Mouse (Mus musculus): ENCODE data around the gene Vwa3b.
"Not testable (repeated sequence)": the region's sequence is repeated elsewhere in the genome, so short reads cannot be mapped to it uniquely, and the experiment has no call there.

Gene Vwa3b

DNA sequence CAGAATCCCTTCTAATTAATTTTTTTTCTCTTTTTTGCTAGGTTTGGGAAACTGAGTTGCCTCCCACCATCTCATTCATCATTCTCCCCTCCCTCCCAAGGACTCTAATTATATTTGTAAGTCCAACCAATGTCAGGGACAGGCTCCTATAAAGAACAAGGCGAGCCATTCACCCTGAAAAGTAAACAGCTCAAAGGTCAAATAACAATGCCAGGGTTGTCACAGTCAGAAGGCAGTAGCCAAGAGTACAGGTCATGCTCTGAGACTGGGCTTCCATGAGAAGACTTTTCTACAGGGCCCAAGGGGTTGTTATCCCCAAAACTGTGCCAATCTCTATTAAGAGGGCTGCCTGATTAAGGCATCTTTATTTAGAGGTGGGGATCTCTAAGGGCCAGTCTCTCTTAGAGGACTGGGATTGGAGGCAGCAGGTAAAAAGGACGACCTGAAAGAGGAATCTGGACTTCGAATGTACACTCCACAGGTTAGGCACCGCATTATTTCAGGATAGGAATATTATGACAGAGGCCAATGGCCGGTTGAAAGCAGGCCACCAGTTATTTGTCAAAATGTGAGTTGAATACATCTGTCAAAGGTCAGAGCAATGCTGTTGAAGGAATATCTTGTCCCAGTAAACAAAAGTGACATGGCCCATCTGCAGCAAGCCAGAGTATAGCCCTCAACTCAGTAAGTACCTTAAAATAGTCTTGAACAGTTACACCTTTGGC is at the start of gene Vwa3b:
Vwa3b (plus strand) TSS at position 635 of the 725 bp plus-strand sequence.
- DNase-seq (ENCODE audit: low spot score in 2 of 2), result no peak

DNA sequence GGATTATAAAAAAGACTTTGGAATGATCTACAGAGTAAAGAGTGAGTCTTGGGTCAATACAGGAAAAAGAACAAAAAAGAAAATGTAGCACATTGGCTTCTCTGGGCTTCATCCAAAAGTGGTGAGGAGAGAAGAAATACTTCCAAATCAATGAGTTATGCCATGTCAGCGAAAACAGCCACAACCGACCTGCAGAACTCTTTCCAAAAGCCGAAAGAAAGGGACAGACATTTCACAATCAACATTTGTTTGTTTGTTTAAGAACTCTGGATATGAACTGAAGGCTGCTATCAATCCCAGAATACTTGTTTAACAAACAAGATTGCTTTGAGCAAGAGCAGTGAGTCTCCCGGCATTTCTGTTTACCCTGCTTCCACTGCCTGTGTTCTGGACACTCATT is 49.6 kb upstream of the Vwa3b start:
- DNase-seq (ENCODE audit: low spot score in 2 of 2), result no peak

DNA sequence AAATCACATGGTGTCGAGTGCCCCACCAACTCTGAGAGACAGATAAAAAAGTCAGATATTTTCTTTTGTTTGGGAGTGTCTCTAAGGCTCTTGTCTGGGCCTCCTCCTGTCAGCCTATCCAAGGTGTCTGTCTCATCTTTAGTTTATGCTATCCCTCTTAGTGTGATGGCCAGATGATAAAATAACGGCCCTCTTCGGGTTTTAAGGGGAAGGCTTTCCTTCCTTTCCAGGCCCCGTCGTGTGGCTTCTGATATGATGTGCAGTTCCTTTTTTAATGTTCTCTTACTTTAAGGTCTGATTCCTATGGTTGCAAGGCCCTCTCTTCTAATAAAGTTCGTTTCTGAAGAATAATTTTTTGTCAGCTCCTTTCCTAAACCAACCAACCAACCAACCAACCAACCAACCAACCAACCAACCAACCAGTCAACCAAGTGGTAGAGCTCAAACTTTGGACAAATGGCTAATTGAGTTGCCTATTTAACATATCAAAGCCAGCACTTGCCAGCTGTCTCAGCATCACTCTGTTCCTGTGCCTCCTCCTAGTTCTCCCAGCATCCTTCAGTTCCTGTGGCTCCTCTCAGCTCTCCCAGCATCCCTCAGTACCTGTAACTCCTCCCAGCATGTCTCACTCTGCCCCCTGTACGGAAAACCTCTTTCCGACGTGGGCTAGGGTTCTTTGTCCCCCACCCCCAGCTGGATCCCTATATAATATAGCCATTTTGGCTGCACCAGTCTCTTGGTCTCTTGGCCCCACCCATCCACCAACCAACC is 44.0 kb upstream of the Vwa3b start:
- DNase-seq (ENCODE audit: low spot score in 2 of 2), result no peak

DNA sequence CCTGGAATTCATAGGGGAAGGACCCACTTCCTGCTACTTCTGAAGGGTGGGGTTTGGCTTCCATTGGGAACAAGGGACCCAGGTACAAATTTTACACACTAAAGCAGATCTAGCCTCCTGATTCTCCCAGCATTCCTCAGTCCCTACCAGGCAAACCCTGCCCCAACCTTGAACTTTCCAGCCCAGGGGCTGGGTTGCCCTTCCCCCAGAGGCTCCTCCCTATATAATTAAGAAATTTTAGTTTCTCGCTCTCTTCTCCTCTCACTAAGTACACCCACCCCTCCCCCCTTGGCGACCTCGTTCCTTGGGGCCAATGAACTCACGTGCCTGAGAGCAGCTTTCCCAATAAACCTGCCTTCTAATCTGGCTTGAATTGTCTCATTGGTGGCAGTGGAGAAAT is 42.6 kb upstream of the Vwa3b start:
- DNase-seq (ENCODE audit: low spot score in 2 of 2), result no peak

DNA sequence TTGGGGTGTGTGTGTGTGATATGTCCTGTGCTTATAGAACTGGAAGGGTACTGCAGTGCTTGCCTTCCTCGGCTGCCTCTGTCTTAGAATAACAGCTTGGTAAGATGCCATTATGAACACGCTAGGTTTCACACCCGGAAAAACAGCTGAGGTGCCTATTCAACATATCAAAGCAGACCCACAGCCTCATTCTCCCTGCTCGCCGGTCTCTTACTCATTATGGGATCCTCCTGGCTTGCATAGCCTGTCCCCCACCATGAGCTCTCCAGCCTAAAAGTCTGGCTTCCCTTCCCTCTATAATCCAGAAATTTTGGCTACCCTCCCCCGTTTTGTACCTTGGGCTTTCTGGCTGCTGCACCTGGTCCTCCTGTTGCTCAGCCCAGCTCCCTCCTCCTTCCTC is 42.0 kb upstream of the Vwa3b start:
- no peak for DNase-seq (ENCODE audit: low spot score in 2 of 2)

DNA sequence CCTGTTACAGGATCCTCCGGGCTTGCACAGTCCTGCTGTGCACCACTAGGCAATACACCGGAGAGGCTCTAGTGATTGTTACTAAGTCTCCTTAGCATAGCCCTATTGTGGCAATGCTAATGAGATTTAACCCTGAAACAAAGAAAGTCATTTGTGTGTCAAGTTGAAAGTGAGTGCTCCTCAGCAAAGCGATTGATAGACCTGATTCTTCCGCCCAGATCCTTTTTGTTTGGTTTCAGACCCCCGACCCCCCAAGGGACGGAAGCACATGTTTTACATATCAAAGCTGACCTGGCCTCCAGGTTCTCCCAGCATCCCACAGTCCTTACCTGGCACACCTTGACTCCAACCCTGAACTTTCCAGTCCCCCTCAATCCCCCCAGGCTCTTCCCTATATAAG is 40.5 kb upstream of the Vwa3b start:
- no peak for DNase-seq (ENCODE audit: low spot score in 2 of 2)

DNA sequence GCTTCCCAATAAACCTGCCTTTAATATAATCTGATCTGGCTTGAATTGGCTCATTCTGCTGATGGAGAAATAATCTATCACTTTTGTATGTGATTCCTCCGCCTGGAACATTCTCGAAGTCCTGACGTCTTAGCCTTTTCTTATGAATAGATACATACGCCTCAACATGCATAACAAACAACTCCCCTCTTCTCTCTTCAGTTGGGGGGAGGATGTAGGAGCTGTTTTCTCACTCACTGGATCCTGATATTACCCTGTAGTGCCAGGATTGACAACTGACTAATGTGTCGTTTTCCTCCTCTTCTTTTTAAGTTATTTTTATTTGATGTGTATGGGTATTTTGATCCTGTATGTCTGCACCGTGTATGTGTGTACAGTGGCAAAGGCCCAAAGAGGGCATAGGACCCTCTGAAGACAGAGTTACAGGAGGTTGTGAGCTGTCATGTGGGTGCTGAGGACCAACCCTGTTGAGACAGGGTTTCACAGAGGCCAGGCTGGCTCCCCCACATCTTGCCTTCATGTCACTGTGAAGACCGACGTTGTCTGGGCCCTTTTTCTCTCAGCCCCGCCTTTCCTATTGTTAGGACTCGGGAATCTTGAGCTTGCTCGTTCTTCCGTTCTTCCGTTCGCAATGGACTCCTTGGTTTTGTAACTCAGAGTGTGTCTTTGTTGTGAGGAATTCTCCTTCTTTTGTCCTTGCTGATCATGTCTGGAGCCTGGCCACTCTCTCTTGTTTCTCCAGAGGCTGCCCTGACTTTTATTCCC is 39.8 kb upstream of the Vwa3b start:
- no peak for DNase-seq (ENCODE audit: low spot score in 2 of 2)

DNA sequence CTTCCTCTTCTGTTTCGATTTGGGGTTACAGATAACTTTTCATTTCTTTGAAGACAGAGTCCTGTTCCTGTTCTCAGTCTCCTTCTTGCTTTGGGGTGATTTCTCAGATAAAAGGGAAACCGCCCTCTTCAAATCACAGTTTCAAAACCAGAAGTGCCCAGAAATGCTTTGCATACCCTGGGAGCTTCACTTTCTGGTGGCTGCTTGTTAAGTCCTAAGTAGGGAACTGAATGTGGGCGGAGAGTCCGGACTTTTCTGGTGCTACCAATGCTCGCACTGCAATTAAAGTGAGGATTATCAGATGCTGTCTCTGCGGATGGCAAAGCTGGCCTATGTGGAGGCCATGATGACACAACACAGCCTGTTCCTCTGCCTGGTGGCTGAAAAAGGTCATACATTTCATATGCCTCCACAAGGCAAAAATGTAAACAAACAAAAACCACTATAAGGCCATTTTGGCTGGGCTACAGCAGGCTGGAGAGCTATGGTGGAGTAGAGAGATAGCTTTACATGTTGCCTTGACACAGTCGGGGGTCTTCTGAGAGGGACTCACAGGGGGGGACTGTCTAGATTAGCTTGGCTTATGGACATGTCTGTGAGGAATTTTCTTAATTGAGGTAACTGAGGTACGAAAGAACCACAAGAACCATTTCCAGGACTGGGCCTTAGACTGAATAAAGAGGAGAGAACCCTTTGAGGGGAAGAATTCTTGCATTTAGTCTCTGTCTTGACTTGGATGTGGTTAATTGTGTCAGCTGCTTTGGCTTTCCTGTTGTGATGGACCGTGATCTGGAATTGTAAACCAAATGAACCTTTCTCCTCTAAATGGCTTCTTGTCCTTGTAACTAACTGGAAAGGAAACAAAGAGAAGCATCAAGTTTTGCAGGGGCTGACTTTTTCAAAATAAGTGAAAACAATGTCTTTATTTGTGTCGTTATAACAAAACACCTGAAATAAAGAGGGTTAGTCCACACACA is 38.9 kb upstream of the Vwa3b start:
- DNase-seq (ENCODE audit: low spot score in 2 of 2), result no peak

DNA sequence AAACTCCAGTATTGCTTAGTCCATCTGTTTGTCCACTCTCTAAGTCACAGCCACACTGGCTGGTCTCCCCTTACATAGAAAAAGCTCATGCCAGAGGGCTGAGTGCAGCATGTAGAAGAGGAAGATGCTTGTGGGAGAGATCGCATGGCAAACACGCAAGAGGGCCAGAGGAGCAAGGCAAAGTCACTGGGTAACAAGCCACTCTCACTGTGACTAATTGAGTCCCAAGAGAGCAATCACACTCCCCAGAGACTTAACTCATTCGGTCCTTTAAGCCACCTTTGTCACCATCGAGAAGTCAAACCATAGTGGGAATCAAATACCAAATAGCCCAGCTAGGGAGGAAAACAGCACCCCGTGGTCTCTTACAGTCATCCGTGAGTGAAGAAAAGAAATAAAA is 38.2 kb upstream of the Vwa3b start:
- DNase-seq (ENCODE audit: low spot score in 2 of 2), result no peak

DNA sequence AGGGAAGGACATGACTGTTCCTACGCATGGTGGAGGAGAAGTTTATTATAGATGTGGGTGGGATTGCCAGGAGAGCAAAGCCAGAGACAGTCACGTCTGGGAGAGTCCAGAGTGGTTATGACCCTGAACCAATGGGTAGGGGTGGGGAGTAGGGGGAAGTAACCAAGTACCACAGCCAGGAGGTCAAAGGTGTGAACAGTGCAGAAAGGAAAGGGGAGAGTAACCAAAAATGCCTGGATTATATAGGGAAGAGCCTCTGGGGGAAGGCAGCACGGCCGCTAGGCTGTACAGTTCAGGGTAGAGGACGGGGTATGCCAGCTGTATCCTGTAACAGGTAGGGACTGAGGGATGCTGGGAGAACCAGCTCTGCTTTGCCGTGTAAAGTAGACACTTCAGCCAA is 37.8 kb upstream of the Vwa3b start:
- DNase-seq (ENCODE audit: low spot score in 2 of 2), result no peak

DNA sequence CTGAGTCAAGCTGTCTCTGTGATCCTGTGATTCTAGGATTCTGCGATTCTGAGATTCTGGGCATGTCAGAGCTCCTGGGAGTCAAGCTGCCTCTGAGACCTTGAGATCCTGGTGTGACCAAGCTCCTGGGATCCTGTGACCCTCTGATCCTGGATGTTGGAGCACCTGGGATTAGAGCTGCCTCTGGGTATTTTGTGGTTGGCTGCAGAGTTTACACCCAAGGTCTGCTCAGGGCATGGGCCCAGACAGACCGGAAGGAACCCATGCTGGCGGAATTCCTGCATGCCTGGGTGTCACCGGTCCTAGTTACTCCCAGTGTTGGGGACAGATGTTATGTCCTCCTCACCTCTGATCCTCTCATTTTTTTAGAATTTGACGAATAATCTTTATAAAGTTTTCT is 32.1 kb upstream of the Vwa3b start:
- DNase-seq (ENCODE audit: low spot score in 2 of 2), result no peak

DNA sequence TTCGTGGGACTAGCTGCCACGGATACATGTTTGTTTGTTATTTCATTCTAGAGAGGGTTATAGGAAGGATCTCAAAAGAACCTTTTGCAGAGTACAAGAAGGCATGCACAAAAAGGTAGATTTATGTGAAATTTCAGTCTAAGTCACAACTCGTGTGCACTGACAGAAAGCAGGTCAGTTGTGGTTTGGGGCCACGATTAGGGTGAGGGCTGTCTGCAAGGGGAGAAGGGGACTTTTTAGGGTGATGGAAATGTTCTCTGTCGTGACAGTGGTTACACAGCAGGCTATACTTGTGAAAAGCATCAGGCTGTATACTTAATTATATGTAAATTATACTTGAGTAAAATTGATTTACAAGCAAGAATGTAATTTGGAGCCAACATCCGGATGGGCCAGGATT is 30.6 kb upstream of the Vwa3b start:
- DNase-seq (ENCODE audit: low spot score in 2 of 2), result no peak

DNA sequence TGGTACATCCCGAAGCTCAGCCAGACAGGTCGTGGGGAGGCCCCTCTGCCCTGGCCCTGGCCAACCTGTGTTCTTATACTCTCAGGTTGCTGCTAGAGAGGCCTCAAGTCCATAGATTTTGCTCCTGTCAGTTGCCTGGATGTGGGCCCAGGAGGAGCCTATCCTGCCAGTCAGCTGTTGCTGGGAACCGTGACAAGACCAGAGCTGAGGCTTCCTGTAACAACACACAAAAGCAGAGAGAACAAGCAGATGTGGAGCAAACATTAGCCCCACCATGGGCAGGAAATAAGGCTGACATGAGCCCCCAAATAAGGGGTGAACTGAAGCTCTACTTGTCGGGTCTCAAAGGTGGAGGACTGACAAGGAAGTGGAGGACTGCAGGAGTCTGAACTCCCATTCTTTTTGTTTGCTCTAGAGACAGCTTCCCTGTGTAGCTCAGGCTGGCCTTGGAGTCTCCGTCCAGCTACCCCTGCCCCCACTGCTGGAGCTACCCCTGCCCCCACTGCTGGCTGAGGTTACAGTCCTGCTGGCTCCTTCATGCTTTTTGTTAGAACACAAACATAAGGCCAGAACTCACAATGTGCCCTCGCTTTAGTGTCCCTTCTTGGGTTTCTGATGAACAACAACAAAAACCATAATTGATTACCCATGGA is 29.7 kb upstream of the Vwa3b start:
- DNase-seq (ENCODE audit: low spot score in 2 of 2), result no peak

DNA sequence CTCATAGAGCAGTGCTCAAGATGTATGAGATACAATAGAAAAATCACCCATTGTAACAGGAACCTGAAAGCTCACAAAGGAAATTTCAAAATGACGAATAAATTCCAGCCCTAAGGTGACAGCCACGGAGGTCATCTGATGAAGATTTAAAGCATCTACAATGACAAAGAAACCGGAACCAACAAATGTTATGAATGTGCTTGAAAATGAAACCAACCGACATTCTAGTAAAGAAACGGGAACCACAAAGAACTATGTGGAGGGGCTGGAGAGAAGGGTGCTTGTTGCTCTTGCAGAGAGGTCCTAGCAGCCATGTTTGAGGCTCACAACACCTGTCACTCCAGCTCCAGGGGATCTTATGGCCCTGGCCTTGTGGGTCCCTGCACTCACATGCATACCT is 26.1 kb upstream of the Vwa3b start:
- DNase-seq (ENCODE audit: low spot score in 2 of 2), result no peak

DNA sequence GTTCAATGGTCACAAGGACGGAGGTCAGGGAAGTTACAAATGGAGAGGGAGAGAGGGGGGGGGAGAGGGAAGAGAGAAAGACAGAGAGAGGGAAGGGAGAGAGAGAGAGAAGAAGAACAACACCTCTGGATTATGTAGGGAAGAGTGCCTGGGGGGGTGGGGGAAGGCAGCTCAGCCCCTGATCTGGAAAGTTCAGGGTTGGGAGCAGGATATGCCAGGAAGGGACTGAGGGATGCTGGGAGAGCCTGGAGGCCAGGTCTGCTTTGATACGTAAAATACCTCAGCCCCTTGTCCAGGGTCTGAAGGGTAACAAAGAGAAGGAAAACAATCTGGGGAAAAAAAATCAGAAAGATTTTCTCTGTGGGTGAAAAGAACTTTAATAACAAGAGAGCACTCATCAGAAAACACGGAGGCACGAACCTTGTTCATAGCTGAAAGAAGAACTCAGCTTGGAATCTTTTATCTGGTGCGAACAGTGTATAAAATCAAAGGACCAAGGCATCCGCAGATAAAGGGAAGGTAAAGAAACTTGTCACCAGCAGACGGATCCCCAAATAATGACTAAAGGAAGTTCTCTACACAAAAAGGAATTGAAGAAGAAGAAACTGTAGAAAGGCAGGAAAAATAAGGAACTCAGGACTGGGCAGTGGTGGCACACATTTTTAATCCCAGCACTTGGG is 24.6 kb upstream of the Vwa3b start:
- DNase-seq (ENCODE audit: low spot score in 2 of 2), result no peak

DNA sequence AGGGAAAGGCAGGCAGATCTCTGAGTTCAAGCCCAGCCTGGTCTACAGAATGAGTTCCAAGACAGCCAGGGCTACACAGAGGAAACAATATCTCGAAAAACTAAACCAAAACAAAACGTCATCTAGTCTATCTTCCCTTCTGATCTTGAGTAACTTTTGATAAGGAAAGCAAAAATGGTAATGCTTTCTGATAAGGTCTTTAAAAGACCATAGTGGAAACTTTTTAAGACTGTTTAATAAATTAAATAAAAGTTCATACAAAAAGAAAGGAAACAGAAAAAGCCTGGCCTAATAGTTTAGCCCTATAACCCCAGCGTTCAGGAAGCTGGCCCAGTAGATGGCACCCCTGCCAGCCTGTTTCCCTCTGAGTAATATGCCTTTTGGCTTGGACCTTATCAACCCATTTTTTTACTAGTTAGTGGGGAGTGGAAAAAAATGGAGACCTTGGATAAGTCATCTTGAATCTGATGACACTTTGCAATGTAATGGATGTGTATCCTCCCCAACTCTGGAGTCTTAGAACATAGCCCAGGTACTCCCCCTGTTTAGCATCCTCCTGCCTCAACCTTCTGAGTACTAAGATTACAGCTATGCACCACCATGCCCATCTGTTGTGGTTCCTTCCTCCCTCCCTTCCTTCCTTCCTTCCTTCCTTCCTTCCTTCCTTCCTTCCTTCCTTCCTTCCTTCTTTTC is 23.9 kb upstream of the Vwa3b start:
- no peak for DNase-seq (ENCODE audit: low spot score in 2 of 2)

DNA sequence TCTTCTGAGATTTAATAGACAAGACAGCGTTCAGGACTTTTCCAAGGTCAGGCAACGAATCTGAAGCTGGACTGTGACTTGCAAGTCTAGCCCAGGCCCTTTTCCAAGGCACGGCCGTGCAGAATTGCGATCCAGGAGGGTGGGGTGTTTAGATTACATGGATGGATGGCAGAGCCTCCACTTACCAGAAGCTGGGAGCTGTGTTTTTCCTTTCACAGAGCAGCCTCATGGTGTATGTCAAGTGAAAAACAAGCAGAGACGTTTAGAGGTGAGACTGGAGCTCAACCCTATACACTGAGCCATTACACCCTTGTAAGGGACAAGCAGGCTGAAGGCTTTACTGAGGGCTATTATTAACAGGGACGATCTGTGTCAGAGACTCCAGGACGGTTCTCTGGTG is 21.9 kb upstream of the Vwa3b start:
- DNase-seq (ENCODE audit: low spot score in 2 of 2), result no peak

DNA sequence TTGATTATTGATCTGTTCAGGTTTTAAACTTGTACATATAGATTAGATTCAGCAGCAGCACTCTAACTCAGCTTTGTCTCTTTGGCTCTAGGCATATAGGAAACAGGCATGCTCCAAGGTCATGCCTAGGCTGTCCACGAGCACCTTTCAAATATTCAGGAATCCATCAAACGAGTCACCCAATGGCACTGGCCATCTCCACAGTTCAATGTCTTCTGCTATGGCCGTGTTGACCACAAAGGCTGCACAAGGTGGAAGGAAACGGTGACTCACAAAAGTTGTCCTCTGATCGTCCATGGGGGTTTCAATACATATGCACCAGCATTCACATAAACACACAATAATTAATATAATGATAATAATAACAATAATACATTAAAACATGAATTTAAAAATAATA is 21.4 kb upstream of the Vwa3b start:
- no peak for DNase-seq (ENCODE audit: low spot score in 2 of 2)

DNA sequence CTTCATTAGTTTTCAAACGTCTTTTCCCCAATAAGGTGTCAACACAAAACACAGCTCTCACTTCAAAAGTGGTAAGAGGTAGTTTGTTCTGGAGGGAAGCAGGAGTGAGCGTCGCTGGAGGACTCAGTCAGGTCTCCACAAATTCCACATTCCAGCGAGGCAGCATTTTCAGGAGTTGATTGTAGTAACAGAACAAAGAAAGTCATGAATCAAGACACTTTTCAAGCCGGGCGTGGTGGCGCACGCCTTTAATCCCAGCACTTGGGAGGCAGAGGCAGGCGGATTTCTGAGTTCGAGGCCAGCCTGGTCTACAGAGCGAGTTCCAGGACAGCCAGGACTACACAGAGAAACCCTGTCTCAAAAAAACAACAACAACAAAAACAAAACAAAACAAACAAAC is 19.9 kb upstream of the Vwa3b start:
- DNase-seq (ENCODE audit: low spot score in 2 of 2), result not testable (repeated sequence)

DNA sequence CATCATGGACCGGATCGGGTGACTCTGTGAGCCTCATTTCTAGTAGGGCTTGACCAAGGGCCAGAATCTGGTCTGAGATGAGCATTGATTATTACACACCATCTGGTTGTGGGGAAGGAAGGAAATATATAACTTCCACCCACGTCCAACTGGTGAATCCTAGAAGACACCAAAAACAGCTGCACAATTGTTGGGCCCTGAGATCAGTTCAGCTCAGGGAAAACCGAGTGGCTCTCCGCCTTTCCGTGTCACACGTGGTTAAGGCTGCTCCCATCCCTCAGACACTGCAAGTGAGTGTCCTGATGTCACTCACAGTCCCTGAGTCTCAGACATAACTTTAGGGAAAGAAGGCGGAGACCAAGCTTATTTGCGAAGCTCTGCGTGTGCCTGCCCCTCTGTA is 16.5 kb upstream of the Vwa3b start:
- DNase-seq (ENCODE audit: low spot score in 2 of 2), result no peak
